Mouse (Mus musculus): ENCODE measurements around the gene Efhd1.

GRCm38 (mm10) chr1:87315894-87316293 is 51.7 kb downstream of the Efhd1 start:
- TF ChIP-seq CTCF (IDR thresholded peaks at IDR 0.05; ENCODE audit: low read depth, low read length) (no peak), POLR2A (IDR thresholded peaks at IDR 0.05; ENCODE audit: extremely low read depth, insufficient read depth, low read length) (no peak)
